Mouse (Mus musculus) embryonic fibroblast, embryonic 13.5 days (primary cell): ENCODE results near the gene Zic5.

ENCODE experiments used
- CTCF ChIP-seq: IDR thresholded peaks from 2 replicates; pipeline ENCODE4 v1.5.1; 2011; ENCODE audit warnings: mild to moderate bottlenecking, control low read depth, low read length, moderate library complexity, borderline replicate concordance; ENCODE audit not compliant: insufficient read depth
- POLR2A ChIP-seq: IDR thresholded peaks from 2 replicates; pipeline ENCODE4 v1.6.1; 2011; ENCODE audit warnings: low read depth, mild to moderate bottlenecking, control low read depth, low read length, moderate library complexity

- no peak for TF ChIP-seq CTCF
- TF ChIP-seq POLR2A: no peak
These were observed 18.3 kb upstream of the Zic5 start for GRCm38 (mm10) chr14:122483556-122484421.
